Mouse (Mus musculus) fat pad, adult 2 months (tissue): Measurements from ENCODE around the gene Runx2.

ENCODE experiments used
- DNase-seq: peaks from one replicate; pipeline ENCODE4 v3.0.0-alpha.2; 2011; ENCODE audit warnings: low read depth, low spot score; ENCODE audit errors: extremely low read depth

Gene Runx2

GRCm38 (mm10) chr17:44631577-44631976 lies 183.0 kb downstream of the Runx2 start:
- DNase-seq = no peak

GRCm38 (mm10) chr17:44627317-44627716 lies 187.3 kb downstream of the Runx2 start:
- DNase-seq = no peak

- DNase-seq = no peak
Observed at GRCm38 (mm10) chr17:44623707-44624106, 190.9 kb downstream of the Runx2 start.

- no peak for DNase-seq
Observed at GRCm38 (mm10) chr17:44623271-44623670, 191.3 kb downstream of the Runx2 start.

- DNase-seq = no peak
Observed at GRCm38 (mm10) chr17:44620456-44620855, 194.1 kb downstream of the Runx2 start.

- no peak for DNase-seq
Observed at GRCm38 (mm10) chr17:44618691-44619090, 195.9 kb downstream of the Runx2 start.

GRCm38 (mm10) chr17:44618175-44618574 lies 196.4 kb downstream of the Runx2 start:
- no peak for DNase-seq

GRCm38 (mm10) chr17:44617741-44618140 lies 196.9 kb downstream of the Runx2 start:
- DNase-seq = no peak

- DNase-seq = no peak
Observed at GRCm38 (mm10) chr17:44613716-44614715, 200.6 kb downstream of the Runx2 start.

- no peak for DNase-seq
Observed at GRCm38 (mm10) chr17:44612641-44613040, 202.0 kb downstream of the Runx2 start.

GRCm38 (mm10) chr17:44612002-44612401 lies 202.6 kb downstream of the Runx2 start:
- DNase-seq = no peak

GRCm38 (mm10) chr17:44611543-44611942 lies 203.1 kb downstream of the Runx2 start:
- no peak for DNase-seq

- no peak for DNase-seq
Observed at GRCm38 (mm10) chr17:44610828-44611227, 203.8 kb downstream of the Runx2 start.

- DNase-seq = no peak
Observed at GRCm38 (mm10) chr17:44609897-44610641, 204.5 kb downstream of the Runx2 start.

GRCm38 (mm10) chr17:44609356-44609755 lies 205.2 kb downstream of the Runx2 start:
- DNase-seq = no peak

- no peak for DNase-seq
Observed at GRCm38 (mm10) chr17:44608907-44609306, 205.7 kb downstream of the Runx2 start.

- no peak for DNase-seq
Observed at GRCm38 (mm10) chr17:44607383-44607782, 207.2 kb downstream of the Runx2 start.

GRCm38 (mm10) chr17:44606245-44606644 lies 208.4 kb downstream of the Runx2 start:
- DNase-seq = no peak

- DNase-seq = no peak
Observed at GRCm38 (mm10) chr17:44605749-44606148, 208.8 kb downstream of the Runx2 start.

- no peak for DNase-seq
Observed at GRCm38 (mm10) chr17:44603170-44603569, 211.4 kb downstream of the Runx2 start.

GRCm38 (mm10) chr17:44601317-44602021 lies 213.1 kb downstream of the Runx2 start:
- DNase-seq = no peak
